Mouse (Mus musculus) gastrocnemius, postnatal 14 days (tissue): ENCODE measurements around the gene Cerk. TPM values are rescaled to one million over a fixed set of nuclear protein-coding genes. Genes with fewer than 3 reads are reported as not detected.

Source experiments
- DNase-seq: peaks from one replicate; pipeline ENCODE4 v3.0.0; 2021; ENCODE audit warnings: mixed read lengths
- intact Hi-C: fragments of 180-260 bp; cut with DNase I; formaldehyde crosslinking; loops from one replicate; pipeline ENCODE4 v1.15.1; 2025; ENCODE audit warnings: low total_unique reads
- total RNA-seq, 2 experiments: library from RNA; stranded (reverse); gene quantifications; 2 replicates each; pipeline ENCODE4 v1.2.3; 2021

Cerk gene
- total RNA-seq, 2 experiments from 2014 or later, result 6.5 to 7.4 TPM

DNA sequence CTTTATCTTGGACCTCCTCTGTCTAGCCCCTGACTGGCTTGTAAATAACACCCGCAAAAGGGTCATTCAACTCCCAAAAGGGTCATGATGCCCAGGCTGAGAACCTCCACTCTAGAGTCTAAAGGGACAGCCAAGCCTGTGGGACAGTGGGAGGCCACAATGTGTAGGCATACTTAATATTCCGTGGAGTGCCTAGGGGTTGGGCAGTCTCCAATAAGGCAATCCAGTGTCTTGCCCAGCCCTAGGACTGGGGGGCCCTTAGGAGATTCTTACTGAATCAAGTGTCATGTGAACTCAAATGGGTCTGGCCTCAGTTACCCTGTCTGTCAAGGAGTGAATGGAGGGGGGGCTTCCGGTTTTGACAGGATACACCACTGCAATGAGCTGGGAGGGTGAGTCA is 56.9 kb downstream of the Cerk start:
- DNase-seq, result no peak
- intact Hi-C loops, result loop anchor here (5.0 kb wide), 1 partner anchor 217 kb away; no protein-coding TSS in a partner anchor

DNA sequence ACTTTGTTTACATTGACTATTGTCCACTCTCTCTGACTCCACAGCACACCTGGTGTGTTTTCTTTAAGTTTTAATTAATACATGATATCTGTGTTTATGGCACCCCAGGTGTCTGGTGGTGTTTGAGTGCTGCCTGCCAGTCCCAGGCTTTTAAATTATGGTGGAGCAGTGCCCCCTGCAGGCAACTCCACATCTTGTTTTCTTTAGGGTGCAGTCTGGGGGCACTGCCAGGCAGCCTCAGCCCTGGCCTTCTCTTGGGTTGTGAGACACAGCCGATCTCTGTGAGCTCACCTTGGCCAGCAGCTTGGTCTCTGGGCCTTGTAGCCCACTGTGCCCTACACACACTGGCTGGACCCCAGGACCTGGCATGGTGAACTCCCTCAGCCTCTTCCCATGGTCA is 61.6 kb downstream of the Cerk start:
- intact Hi-C loops, result loop anchor here (2.0 kb wide), 1 partner anchor 70 kb away; no protein-coding TSS in a partner anchor
- peak; percentile 72 for DNase-seq

GRCm38 (mm10) chr15:86123409-86123808 is 62.5 kb downstream of the Cerk start:
- DNase-seq, result no peak
- intact Hi-C loops, result no loop called here

GRCm38 (mm10) chr15:86122261-86122949 is 63.5 kb downstream of the Cerk start:
- intact Hi-C loops, result no loop called here
- peak; percentile 74 for DNase-seq

GRCm38 (mm10) chr15:86119186-86119585 is 66.8 kb downstream of the Cerk start:
- intact Hi-C loops, result no loop called here
- no peak for DNase-seq

DNA sequence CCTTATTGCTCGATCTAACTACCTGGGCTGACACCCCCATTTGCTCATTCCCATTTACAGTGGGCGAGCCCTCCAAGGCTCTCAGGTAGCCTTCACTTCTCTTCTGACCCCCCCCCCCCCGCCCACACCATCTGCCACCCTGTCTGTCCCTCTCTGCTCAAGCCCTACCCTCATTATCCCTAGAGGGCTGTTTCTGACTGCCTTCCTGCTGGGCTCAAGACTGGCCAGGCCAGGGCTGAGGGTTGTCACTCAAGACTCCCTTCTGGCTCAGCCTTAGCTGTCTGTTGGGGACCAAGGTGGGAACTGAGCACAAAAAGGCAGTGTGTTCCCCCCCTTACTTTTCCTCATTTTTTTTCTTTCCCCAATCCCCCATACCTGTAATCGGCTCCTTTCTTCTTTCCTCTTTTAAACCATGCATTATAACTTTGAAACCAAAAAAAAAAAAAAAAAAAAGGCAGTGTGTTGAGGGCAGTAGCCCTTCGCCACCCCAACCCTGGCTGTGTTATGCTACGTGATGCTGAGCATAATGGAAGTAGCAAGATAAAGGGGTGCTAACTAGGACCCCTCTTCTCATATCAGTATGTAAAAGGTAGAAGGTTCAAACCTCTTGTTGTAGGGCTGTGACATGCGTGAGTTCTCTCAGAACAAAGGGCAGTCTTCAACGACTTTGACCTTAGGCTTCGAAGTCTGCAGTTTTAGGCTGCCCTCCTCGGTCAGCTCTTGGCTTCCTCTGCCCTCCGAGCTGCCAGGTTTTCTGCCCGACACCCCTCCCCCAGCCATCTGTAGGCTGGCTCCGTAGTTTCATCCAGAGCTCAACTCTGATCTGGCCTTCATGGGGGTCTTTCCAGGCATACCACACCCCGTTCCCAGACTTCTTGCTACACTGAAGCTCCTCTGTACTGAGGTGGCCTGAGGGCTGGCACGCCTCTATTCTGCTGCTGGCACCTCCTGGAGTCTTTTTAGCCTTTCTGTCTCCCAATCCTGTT is 68.5 kb downstream of the Cerk start:
- no peak for DNase-seq
- intact Hi-C loops, result no loop called here

DNA sequence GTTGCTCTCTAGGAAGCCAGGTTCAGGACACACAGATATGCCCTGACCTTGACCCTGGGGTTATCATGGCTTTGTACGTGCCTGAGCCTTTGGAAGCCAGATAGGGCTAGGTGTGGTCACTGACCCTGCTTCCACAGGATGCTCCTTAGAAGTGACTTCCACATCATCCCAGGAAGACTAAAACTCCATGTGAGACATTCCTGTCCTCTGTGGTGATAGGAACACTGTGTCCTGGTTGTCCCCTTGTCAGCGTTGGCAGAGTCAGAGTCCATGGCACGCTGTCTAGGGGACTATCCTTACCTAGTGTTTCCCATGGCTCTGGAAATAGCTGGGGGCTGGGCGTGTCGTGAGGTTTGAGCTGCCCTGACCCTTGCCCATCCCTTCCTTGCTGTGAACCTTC is 69.5 kb downstream of the Cerk start:
- DNase-seq, result no peak
- intact Hi-C loops, result no loop called here

DNA sequence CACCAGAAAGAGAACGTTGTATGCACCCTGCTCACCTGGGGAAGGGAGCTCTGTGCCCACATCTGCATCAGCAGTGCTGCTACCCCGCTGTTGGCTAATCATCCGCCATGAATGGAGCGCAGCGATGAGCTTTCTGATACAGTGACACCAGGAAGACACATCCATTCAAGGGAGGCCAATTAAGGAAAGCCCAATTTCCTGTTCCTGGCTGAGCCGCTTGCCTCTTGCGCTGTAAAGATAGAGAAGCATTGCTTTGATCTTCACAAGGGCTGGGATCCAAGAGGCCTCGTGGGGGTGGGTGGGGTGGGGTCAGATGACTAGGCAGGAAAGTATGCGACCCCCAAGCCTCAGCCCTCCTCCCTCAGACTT is 72.6 kb downstream of the Cerk start:
- intact Hi-C loops, result no loop called here
- DNase-seq, result no peak

- DNase-seq, result no peak
- intact Hi-C loops, result no loop called here
Measured at GRCm38 (mm10) chr15:86112707-86113341, 73.1 kb downstream of the Cerk start.

DNA sequence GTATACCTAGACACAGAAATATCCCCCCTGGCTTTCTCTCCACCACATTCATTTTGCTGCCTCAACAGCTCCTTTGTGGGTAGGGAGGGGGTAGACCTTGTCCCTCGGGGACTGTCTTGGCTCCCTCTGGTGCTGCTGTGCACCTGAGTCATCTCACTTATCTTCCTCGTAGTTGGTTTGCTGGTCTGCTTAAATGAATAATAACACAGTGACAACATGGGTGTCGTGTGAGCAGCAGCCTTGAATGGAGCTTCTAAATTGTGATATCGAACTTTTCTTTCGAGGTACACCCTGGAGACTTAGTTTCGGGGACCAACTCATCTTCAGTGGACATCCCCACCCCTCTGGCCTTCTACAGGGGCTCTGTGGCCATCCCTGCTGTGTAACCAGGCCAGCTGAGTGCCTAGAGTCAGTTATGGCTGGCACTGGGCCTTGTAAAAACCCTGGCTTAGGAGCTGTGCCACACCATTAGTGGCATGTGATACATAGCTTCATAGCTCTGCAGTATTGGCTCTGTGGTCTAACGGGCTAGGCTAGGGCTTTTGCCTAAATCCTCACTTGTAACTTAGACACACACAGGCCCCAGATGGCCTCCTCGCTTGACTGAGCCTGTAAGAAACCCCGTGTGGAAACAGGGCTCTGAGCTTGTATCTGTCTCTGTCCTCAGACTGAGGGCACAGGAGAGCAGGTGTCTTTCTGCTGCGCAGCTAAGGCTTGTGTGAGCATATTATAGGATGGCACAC is 75.4 kb downstream of the Cerk start:
- no peak for DNase-seq
- intact Hi-C loops, result no loop called here

DNA sequence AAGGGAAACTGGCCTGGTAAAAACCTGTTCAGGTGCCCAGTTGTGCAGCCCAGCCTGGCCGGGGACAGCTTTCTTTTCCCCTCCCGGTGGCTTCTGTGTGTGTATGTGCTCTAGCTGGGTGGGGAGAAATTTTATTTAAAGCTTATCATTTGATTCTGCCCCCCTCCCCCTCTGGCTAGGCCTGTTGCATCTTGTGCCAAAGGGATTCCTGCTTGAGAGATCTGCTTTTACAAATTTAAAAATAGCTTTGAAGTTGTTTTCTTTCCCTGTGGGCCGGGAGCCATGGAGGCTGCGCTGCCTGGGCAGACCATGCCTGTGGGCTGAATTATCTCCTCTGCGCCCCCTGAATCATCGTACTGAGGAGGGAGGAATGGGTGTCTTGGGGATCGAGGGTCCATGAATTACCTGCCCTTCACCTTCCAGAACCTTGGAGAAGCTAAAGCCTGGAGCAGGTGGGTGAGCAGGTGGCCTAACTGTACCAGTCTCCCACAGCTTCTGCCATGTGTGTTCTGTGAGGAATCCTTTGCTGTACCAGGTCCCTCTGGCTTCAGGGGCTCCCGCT is 76.2 kb downstream of the Cerk start:
- intact Hi-C loops, result no loop called here
- no peak for DNase-seq

- DNase-seq, result no peak
Measured at GRCm38 (mm10) chr15:86109245-86109644, 76.7 kb downstream of the Cerk start.

GRCm38 (mm10) chr15:86107831-86108471 is 78.0 kb downstream of the Cerk start:
- intact Hi-C loops, result no loop called here
- DNase-seq, result no peak

More at GRCm38 (mm10) chr15:86109245-86109644, 76.7 kb downstream of the Cerk start:
- intact Hi-C loops, result no loop called here

DNA sequence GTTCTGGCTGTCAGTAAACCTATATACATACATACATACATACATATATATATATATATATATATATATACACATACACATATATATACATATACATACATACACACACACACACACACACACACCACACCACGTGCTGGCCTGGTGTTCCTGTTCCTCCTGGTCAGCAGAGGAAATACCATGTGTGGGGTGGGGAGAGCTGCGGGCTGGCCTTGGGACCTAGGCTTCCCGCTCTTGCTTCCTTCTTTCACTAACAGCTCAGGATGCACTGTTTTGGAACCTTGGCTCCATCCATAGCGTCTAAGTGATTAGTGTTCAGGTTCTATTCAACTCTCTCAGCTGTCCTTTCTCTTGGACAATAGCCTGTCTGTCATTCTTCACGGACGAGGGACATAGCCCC is 80.2 kb downstream of the Cerk start:
- DNase-seq, result no peak
- intact Hi-C loops, result no loop called here

DNA sequence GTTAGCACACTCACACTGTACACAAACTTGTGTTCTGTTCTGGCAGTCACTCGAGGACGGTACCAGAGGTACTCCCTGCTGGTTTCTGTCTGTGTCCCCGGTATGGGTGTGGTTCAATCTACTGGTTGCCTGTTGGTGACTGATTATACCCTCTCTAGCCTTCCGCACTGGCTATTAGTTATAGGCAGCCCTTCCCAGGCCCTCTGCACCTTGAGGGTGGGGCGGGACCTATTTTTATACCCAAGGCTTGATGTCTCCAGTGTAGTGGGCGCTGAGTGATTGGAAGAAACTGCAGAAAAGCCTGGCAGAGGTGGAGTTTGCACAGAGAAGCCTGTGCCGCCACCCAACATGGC is 80.6 kb downstream of the Cerk start:
- intact Hi-C loops, result no loop called here
- no peak for DNase-seq

DNA sequence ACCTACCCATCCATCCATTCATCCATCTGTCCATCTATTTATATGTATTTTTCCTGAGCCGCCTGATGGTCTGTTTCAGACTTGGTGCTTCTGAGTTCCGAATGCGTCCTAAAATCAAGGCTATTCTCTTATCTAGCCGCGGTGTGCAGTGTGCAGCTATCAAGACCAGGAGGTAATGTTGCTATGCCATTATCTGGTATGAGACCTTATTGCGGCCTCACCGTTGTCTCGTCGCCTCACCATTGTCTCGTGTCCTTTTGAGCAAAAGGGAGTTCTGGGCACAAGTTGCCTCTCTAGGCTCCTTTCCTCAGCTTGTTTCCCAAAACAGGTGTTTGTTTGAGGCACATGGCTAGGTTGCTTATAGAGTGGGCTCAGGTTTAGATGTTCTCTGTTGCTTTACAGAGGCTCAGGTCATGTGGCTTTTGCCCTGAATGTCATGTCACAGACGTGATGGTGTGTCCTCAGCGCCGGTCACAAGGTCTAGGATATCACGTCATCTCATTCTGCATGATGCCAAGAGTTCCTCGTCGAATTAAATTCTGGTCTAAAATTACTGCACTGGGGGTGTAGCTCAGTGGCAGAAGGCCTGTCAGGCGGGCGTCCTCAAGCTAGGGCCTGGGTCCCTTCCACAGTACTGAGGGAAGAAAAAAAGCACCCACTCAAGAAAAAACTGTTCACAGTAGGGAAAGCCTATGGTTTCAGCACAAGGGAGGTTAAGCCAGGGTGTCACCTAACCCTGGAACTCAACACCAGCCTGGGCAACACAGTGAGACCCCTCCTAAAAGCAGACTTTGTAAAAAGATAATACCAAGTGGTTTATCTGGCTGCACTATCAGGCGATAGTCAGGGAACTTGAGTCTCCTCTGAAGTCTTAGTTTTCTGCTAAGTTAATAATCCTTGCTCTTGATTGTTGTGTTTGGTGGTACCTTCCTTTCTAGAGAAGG is 81.3 kb downstream of the Cerk start:
- intact Hi-C loops, result no loop called here

DNA sequence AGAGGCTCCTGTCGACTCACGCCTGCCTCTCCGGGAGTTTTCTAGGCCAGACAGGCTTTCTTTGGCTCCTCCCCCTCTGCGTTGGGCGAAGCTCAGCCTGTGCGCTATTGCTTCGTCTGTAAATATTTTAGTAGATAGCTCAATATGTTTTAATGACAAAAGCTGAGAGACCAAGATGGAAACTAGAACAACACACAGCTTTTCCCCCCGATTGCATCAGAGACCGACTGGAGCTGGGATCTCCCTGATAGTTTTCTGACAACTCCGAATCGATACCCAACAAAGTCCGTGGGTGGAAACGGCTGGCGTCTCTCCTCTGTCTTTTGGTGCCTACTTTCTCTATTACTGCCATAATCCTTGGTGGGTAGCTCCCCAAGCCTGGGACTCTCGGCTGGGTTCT is 83.6 kb downstream of the Cerk start:
- no peak for DNase-seq
- intact Hi-C loops, result no loop called here

More for the DNA sequence above, 81.3 kb downstream of the Cerk start:
- no peak for DNase-seq

DNA sequence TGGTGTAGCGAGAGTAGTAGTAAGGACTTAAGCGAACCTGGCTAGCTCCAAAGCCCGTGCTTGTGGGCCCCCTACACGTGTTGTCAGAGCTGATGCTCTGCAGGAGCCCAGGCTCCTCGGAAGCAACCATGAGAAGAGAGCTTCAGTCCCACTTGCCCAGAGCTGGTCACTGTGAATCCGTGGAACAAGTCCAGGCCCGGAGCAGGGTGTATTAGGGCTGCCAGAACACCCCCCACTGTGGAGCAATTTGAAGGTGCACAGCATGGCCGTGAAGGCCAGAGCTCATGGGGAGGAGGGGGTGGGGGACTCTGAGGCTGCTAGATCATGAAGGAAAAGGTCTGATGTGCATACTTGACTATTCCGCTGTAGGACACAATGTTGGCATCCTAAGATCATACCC is 84.4 kb downstream of the Cerk start:
- no peak for DNase-seq

More for the DNA sequence above, 84.4 kb downstream of the Cerk start:
- intact Hi-C loops, result no loop called here
